Mouse (Mus musculus) urinary bladder, postnatal 4 days (tissue): ENCODE measurements at regions not wholly inside any gene's neighbourhood (a gene's known extent, or its start where the extent isn't known, plus 50 kb on each side); places are given as distances from the start of the nearest gene placed in this dataset.
A peak's percentile ranks its signal among the peaks of the same experiment; 100 is the strongest.

ENCODE experiments used
- DNase-seq, 2 experiments: peaks; one replicate each; pipeline ENCODE4 v3.0.0; 2021 to 2022; ENCODE audit warnings: low spot score in 2 of 2

DNA sequence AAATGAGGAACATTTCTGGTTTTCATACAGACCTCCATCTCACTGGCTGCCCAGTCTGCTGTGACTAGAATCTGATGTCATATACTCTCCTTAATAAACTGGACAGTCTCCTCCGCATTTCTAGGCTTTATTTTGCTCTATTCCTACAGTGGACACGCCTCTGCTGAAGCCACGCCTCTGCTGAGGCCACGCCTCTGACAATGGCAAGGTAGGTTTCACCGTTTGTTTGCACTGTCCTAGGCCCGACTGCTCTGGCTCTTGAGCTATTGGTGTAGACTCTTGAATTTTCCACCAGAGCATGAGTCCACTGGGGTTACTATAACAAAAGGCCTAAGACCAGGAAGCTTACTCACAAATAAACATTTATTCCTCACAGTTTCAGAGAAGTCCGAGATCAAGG is 69.8 kb upstream of the Pax2 start:
- no peak for DNase-seq

DNA sequence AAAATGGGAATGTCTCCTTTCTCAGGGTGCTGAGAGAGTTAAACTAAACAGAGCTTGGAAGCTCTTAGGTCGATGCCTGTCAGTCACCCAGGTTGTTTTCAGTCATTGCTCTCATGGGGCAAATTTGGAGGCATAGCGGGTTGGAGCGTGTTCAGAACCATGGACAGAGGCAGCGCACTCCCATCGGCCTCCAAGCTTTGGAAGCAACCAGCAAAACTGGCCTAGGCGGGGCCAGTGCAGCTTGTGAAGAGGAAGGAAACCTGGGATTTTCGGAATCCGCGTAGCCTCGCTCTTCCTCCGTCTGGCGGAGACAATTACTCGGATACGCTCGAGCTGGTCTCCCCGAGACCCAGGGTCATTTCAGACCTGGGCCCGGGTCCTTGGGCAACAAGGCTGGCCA is 63.4 kb upstream of the Pax2 start:
- peak; percentile 48 to 76 for DNase-seq

DNA sequence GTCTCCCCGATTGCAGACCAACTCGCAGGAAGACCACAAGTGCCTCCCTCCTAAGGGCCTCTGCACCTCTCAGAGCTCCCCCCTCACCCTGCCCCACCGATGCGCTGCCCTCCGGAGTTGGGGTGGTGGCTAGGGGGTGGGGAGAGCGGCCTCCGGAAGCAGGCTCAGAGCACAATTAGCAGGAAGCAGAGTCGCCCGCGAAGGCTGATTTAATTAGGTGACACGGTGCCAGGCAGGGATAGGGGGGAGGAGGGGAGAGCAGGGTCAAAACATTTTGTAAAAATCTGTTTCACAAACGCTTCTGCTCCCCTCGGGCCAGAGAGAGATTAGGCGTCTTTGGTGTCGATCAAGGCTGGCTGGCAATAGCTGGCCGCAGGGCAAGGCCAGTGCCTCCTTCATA is 63.0 kb upstream of the Pax2 start:
- DNase-seq, result no peak

DNA sequence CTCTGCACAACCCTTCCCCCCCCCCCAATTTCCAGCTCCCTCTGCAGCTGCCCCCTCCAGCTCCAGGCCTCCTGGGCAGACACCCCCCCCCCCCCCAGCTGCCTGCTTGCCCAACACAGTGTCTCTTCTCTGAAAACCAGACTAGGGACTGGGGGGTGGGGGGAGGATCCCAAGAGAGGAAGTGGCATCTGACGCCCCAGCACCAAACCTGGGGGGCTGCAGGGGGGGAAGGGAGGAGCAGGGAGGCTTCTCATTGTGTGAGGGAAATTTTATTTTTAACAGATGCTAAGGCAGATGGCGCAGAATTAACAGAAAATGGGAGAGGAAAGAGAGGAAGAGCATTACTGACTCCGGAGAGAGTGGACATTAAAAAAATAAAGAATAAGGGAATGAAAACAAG is 60.5 kb upstream of the Pax2 start:
- no peak for DNase-seq

- DNase-seq, result no peak
These were observed 59.7 kb upstream of the Pax2 start for GRCm38 (mm10) chr19:44696059-44696712.

- DNase-seq, result no peak
These were observed 59.1 kb upstream of the Pax2 start for GRCm38 (mm10) chr19:44696773-44697172.

DNA sequence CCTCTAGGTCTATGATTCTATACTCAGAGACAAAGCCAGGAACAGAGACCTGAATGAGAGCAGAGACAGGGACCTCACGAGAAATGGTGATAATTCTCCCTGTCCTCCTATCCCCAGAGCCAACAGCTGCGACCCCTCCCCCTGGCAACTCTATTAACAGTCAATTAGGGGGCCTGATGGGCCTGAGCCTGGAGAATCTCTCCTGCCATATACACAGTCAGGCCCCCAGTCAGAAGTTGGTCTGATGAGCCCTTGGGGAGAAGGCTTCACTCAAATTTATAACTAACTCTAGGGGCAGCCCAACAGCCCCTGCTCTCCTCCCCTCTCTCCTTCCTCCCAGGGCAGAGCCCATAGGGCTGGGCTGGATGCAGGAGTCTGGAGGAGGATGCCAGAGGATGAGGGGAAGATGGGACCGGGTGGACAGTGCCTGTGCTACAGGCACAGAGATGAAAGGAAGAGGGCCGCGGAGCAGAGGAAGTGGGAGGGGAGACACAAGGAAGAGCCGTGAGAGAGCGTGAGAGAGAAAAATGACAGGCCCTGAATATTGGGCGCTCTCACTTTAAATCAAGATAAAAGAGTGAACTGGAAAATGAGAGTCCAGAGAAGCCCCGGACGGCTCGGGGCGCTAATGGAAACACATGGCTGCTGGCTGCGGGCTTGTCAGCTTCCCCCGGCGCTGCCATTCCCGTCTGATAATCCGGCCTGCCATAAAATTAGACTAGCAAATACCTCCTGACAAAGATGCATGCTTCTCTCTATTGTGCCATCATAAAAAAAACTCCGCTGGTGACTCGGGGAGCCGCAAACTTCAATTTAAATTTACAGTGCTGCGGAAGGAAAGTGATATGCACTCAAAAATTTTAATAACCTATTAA is 57.2 kb upstream of the Pax2 start:
- no peak for DNase-seq
